Mouse (Mus musculus): ENCODE measurements at regions not wholly inside any gene's neighbourhood (a gene's known extent, or its start where the extent isn't known, plus 50 kb on each side); places are given as distances from the start of the nearest gene placed in this dataset.

DNA sequence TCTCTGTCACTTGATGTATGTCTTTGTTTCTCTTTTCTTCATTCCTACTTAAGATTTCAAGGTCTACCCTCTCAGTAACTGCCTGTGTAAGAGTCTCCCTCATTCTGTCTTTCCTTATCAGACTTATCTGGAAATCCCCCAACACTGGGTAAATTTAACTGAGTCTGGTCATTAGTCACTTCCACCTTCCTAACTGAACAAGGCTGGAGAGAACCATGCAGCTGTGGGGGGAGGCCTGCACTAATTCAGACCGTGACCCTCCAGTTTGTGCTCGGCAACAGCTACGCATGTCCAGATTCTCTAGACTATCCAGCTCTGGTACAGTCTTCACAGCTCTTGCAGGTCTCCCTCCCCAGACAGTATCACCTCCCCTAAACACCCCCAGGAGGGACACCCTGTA is 103.3 kb downstream of the Prox1 start:
- DNase-seq, result no peak

DNA sequence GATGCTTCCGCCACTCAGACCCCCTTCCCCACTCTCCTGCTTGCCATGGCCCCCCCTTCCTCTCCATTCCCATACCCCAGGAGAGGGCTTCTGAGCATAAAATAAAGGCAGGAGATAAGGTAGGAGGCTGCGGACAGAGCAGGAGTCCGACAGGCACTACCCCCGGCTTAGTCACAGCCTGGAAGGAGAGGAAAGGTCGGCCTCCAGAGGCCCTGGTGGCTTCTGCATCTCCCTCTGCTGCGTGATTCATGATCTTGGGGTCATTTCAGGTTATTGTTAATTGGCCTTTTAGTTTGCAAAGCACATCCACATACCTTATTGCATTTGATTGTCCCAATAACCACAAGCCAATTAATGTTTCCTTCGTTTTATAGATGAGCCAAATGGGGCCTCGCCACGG is 104.1 kb downstream of the Prox1 start:
- no peak for DNase-seq

DNA sequence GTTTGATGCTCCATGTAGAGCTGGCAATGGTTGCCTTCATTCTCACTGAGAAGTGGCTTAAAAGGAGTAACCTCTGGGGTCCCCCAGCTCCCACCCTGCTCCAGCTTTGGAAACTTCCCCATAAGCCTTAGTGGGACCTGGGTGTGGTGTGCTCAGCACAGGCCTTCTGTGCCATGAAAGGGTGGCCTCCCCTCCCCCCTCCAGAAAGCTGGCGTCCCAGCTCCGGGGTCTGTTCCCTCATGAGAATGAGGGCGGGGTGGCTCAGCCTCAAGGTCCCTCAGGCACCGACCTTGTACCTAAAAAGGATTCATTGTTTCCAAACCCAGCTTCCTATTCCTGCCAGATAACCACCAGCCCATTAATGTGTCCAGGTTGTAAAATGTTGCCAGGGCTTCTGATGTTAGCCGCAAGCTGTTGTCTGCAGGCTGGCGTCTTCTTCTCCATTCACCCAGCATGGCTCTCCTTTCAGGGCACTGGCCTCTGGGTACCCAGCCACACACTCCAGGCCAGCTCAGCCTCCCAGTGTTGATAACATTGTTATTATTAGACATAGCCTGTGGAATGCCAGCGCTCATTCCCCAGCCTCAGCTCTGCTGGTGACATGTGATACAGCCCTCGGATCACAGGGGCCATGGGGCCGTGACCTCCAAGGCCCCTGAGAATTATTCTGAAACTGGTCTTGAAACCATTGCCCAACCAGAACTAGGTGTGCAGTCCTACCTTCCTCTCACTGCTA is 108.8 kb downstream of the Prox1 start:
- no peak for DNase-seq

DNA sequence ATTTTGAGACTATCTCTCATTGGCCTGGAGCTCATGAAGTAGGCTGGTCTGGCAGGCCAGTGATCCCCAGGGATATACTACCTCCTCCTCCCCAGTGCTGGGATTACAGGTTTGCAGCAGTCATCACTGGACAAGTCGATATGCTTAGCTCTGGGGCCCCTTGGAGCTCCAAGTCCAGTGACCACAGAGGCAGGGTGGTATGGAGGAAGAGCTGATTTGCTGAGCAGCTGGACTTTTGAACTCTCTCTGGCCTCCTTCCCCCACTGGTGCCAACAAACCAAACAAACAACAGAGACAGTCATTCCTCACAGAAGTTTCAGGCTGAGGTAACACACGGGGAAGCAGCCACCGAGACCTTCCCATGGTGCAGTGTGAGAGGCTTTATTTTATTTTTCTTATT is 111.5 kb downstream of the Prox1 start:
- DNase-seq, result no peak

DNA sequence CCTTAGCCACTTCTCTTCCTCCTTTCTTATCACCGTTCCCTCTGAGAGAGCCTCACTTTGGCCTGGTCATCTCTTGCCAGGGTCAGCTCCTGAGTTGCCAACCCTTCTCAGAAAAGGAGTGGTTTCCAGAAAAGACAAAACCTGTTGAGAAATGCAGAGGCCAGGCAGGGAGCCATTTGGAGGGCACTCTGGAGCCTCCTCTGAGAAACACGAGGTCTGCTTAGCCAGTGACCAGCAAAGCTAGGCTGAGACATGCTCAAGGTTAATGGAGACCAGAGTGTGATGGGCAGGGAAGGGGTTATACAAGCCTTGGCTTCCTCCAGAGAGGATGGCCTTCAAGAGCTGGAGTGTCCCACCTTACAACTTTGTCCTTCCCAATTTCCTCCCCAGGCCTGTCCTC is 113.6 kb downstream of the Prox1 start:
- DNase-seq, result no peak

DNA sequence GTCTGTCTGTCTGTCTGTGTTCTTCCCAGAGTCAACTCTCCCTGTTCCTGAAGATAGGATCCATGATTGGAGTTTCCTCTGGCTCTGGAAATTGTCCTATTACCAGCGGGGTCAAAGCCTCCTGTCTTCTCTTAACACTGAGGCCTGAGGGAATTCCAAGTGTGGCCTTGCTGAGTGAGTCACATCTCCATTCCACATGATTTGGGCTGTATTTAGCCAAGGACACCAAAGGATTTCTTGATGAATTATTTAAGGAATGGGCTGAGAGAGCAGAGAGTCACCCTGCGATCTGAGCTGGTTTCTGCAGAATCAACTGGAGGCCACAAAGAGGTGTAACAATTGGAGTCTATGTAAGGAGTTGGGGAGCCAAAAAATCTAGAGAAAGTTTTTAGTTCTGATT is 118.6 kb downstream of the Prox1 start:
- no peak for DNase-seq

DNA sequence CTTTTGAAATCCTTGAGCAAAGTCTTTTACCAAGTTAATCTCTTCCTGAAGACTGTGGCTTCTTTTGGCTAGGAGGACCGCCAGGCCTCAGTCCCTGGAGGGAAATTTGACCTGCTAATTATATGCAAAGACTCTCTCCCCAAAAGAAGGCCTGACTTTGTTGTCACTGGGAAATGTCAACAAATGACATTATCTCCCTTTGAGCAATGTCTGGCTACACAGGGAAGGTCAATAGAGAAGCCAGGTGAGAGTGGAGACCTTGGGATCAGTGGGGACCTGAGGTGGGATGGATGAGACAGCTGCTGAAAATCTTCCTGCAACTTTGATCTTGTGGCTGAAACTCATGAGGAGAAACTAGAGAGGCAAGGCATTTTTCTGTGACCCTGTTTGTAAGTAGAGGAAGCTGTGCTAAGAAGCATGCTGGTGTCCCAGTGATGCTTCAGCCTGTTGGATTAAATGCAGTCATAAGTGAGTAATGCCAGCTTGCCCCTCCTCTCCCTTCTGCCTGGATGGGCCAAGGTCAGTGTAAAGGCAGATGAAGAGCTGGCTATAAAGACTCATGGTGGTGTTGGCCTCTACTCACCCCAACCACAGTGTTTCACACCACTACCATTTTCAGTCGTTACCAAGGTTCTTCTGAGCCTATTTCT is 121.9 kb downstream of the Prox1 start:
- no peak for DNase-seq

DNA sequence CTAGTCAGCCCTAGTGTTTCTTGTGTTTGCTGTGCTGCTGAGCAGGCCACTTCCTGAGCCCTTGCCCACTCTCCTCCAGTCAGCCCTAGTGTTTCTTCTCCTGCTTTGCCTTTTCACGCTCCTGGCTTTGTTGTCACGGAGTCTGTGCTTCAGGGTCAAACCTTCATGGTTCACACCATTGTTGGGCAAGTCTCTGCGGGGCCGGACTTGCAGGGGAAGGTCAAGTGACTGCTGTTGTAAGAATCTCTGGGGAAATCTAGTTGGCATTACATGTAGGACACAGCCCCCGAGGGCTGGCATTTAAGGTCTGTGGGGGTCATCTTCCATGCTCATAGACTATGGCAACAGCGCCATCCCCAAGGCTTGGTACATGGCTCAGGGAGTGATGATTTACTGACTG is 123.3 kb downstream of the Prox1 start:
- DNase-seq, result no peak

DNA sequence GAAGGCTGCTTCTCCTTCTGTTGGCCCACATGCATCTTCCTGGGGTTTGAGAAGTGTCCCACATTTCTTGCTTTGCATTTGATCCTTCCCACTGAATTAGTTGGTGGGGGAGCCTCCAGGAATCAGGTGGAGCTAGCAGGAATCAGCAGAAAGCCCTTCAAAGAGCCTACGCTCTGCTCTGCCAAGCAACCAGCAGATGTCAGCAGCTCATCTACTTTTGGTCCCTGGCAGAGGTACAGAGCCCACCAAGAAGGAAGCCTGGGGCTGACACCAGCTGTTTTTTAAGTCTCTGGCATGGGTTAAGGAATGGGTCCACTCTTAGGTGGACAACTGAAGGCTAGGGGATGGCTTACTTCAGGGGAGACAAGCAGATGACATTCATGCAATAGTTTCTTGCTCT is 123.6 kb upstream of the Smyd2 start:
- DNase-seq, result peak; percentile 15

DNA sequence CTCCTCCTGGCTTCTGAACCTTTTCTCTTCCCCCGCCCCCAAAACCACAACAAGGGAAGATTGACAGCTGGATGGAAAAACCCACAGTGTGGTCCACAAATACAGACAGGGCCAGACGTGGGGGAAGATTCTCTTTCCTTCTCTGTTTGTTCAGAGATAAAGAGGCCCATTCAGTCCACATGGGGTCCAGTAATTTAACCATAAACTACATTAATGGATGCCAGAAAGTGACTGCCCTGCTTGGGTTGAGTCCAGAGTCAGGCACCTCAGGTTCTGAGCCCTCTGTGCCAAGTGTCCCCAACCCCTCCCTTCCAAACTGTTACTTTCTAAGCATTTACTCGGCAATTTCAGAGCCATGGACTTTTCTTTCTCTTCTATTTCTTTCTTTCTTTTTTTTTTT is 121.9 kb upstream of the Smyd2 start:
- DNase-seq, result no peak

DNA sequence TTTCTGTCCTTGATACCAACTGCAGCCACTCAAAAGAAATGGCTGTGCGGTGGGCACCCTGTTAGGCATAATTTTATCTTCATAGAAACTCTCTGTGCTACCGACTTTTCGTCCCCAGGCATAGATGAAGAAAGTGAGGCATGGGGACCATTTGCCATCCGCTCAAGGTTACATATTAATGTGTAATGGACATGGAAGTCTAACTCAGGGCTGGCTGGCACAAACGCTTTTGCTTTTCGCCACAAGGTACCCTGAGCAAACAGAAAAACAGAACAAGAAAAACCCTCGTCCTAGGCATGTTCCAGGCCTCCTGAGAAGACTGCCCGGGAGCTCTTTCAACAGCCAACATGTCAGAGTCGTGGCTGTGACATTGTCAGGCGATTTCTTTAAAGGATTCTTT is 121.0 kb upstream of the Smyd2 start:
- no peak for DNase-seq

DNA sequence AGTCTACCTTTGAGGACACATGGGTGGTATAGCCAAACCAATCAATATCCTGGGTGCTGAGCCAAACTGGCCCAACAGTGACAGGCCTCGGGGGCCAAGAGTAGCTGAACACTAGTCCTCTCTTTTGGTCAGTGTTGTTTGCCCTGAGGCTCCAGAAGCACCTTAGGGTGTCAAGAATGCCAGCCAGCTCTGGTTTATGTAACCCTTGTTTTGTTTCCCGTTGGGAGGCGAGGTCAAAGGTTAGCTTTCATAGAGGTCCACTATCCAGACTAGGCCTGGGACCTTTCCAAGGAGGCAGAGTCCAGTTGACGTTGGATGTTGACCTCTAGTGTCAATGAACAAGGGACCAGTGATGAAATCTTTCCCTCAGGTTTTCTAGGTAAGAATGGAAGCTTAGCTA is 120.0 kb upstream of the Smyd2 start:
- DNase-seq, result no peak

DNA sequence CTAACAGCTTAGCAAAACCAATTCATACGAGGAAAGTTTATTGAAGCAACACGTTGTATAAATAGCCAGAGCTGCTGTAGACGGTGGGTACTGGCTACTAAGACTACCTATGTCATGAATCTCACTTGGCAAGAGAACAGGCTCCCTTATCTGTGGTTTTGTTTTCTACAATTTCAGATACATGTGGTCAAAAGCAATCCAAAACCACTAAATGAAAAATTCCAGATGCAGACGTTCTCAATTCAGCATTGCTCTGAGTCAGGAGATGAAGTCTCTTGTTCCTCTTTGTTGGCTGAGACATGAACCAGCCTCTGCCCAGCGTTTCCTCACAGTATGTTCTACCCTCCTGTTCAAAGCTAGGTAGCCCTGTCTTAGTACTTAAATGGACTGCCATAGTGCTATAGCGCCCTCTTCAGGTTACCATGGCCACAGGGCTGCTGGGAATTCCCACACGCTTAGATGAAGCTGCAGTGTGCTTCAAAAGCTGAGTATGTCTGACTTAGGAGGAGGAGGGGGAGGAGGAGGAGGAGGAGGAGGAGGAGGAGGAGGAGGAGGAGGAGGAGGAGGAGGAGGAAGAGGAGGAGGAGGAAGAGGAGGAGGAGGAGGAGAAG is 119.0 kb upstream of the Smyd2 start:
- DNase-seq, result no peak

DNA sequence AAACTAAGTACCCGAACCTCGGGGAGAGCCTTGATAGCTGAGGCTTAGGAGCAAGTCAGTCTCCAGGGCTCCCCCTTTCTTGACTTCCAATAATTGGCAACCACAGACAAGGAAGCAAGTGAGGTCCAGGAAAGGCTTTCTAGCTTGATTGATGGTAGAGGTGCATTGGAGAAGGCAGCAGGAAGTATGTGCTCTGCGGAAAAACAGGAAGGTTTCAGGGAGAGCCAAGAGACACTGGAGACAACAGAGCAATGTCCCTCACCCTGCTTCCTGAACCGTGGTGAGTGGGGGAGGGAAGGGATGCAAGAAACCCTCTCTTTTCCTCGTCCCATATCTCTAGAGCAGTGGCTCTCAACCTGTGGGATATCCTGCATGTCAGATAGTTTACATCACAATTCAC is 115.9 kb upstream of the Smyd2 start:
- DNase-seq, result no peak

DNA sequence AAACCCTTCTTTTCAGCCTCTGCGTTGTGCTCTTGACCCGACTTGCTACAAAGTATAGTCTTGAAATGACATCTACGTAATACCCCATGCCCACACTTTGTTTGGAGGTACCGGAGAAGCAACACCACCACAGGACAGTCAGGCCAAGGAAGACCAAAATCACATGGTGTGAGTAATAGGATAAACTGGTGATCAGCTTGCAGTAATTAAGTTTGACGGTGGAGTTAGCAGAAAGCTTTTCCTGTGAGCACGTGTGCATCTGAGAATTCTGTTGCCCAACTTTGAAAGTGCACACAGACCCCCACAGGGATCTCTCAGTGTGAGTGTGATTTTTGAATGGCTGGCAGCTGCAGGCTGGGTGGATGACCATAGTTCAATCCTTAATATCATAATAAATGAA is 114.6 kb upstream of the Smyd2 start:
- no peak for DNase-seq

DNA sequence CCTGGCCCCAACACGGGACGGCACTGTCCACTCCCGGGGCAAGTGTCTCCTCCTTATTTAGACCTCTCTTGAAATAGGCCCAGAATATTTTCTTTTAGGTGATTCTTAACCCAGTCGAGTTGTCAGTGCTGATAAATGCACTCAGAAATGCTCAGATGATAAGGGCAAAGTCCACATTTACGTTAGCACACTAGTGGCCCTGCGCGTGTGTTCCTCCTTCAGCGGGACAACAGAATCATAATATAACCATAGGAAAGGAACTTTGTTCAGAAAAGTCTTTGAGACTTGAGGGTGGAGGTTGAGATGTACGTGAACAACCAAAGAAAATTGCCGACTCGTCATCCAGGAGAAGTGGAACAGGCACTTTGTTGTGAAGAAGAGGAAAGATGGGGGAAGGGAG is 113.8 kb upstream of the Smyd2 start:
- no peak for DNase-seq

DNA sequence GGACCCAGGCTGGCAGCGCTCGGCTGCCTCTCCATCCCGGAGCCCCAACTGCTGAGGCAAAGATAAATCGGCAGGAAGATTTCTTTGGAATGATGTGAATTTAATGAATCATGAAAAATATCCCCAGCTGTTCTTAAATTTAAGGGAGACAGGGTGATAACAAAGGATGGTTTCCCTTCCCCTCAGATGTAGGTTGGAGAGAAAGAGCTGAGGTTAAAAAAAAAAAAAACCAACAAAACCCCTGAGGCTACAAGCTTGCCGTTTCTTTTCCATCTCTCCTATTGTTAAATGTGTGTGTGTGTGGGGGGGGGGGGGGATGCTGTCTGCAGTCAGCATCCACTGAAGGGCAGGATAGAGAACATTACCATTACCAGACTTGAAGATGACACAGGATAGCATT is 111.9 kb upstream of the Smyd2 start:
- no peak for DNase-seq

DNA sequence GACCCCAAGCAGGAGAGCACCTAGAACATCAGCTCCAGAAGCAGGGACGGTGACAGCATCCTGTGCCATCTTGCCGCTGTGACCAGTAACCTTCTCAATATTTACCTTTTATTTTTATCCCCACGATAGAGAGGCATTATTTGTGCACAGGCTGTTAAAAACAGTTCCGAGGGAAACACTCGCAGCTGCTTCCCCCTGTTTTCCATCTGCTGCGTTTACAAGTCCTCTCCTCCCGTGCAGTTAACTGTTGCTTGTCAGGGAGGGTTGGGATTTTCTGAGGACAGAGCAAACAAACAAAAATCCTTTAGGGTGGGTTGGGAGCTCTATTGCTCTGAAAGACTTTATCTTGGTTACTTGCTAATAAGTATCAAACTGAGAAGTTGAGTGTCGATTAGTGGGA is 105.4 kb upstream of the Smyd2 start:
- no peak for DNase-seq

DNA sequence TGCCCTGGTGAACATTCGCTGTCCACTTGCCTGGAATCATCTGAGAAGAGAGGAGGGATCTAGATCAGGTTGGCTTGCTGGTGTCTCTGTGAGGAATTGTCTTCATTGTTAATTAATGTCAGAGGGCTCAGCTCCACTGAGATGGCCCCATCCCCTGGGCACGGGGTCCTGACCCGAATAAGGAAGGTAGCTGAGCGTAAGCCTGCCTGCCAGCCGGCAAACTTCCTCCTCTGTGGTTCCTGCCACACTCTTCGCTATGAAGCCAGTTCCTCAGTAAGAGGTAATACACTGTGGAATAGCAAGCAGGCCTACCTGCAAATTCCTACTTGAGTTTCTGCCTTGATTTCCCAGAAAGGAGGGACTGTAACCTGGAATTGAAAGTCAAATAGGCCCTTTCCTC is 87.3 kb upstream of the Smyd2 start:
- no peak for DNase-seq

DNA sequence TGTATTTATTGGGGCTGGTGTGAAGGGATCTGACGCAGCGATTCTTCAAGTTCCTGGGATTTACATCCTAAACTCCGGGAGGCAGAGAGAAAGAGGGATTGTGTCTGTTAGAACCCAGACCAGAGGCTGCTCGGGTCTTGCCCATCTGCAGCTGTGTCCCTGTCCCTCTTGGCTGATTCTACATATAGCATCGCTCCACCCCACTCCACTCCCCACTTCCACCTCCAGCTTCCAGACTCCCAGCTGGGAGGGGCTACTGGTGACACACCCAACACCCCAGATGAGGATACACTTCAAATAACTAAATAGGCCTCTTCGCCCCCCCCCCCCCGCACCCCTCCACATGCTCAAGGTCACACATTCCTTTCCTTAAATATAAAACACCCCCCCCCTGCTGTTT is 85.1 kb upstream of the Smyd2 start:
- no peak for DNase-seq

DNA sequence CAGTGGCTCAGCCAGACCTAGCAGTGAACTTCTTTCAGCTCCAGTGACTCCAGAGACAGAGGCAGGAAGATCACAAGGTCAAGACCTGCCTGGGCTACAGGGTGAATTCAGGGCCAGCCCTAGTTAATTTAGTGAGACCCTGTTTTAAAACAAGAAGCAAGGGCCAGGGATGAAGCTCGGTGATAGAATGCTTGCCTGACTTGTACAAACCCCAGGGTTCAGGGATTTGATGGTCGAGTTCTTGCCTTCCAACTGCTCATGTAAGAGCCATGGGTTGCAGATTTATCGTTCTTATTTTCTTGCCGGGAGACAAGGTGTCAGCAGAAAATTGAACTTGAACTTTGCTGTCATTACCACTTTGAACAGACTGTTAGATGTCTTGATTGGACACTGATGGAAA is 78.9 kb upstream of the Smyd2 start:
- DNase-seq, result no peak

DNA sequence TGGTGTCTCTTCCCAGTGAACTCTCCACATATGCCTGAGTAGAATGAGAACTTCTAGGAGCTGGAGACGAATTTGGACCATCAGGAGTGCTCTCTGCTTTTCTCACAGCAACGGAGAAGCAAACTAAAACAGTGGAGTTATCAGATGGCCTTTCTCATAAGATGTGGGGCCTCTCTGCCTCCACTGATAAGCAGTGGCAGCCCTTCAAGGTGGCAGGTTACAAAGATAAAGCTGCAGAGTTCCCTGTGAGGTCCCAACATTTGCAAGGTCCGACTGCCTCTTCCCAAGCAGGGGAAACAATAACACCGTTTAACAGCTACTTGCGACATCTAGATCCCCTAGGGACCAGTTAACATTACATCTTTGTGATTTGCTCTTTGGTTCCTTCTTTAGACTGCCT is 71.5 kb upstream of the Smyd2 start:
- no peak for DNase-seq

DNA sequence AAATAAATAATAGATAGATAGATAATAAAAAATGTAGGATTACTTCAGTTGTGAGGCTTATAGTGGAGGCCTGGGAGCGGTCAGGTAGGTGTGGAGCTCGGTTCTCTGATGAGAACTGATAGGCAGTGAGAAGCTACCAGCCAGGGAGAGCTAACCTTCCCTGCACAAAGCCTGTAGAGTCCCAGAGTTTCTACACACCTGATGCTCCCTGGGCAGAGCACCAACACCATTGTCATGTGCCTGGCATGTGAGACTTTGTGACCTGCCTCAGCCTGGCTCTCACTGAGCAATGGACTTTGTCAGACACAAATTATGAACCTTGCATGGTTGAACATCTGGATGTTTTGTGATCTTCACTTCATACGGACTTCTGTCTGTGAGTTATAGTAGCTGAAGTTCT is 71.1 kb upstream of the Smyd2 start:
- no peak for DNase-seq

DNA sequence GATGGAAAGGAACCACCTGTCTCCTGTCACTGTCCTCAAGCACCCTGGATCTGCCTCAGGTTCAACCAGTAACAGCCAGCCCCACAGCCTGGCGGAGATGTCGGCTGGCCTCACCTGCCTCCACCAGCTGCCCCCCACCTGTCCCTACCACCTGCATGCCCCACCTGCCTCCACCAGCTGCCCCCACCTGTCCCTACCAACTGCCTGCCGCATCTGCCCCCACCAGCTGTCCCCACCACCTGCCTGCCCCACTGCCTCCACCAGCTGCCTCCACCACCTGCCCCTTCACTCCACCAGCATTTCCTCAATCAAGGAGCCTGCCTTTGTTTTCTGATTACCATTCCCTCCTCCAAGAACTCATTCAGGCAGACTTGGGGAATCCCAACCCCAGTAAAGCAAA is 68.9 kb upstream of the Smyd2 start:
- DNase-seq, result no peak
